Mouse (Mus musculus) megakaryocyte, adult 5-6 weeks (primary cell): ENCODE data around the gene Abcc2. TPM values are rescaled to one million over a fixed set of nuclear protein-coding genes. Genes with fewer than 3 reads are reported as not detected.

Experiments
- ATAC-seq: 2 replicates; pipeline ENCODE4 v1.8.0; 2016; ENCODE audit warnings: mild to moderate bottlenecking, inconsistent platforms; ENCODE audit not compliant: poor library complexity, severe bottlenecking
- total RNA-seq, 2 experiments: library from RNA; stranded (forward) in 1 of 2; stranded (reverse) in 1 of 2; fragments of 153-499, 151-499 nt in 1 of 2; fragments of 221-1000, 200-1000 nt in 1 of 2; gene quantifications; 2 replicates each; pipeline versions ENCODE4 v1.2.3 to v1.2.4; 2015 to 2017

The Abcc2 gene
- total RNA-seq, 2 experiments from 2014 or later = 2.8 to 3.3 TPM

GRCm38 (mm10) chr19:43777308-43777707 is 4.7 kb upstream of the Abcc2 start:
- no peak for ATAC-seq

- no peak for ATAC-seq
Measured at GRCm38 (mm10) chr19:43780391-43780790, 1.6 kb upstream of the Abcc2 start.

- peak; percentile 16; the same call in 1 of the 2 replicates for ATAC-seq
Measured at GRCm38 (mm10) chr19:43784761-43785160, 2.8 kb downstream of the Abcc2 start.

- ATAC-seq = peak; percentile 84
Measured at GRCm38 (mm10) chr19:43786249-43787026, 4.4 kb downstream of the Abcc2 start.

GRCm38 (mm10) chr19:43789817-43790216 is 7.8 kb downstream of the Abcc2 start:
- ATAC-seq = no peak

- ATAC-seq = no peak
Measured at GRCm38 (mm10) chr19:43792537-43792936, 10.5 kb downstream of the Abcc2 start.

GRCm38 (mm10) chr19:43793951-43794350 is 12.0 kb downstream of the Abcc2 start:
- no peak for ATAC-seq

GRCm38 (mm10) chr19:43795511-43795910 is 13.5 kb downstream of the Abcc2 start:
- ATAC-seq = no peak

- no peak; the same call in 1 of the 2 replicates for ATAC-seq
Measured at GRCm38 (mm10) chr19:43797216-43797615, 15.2 kb downstream of the Abcc2 start.

- ATAC-seq = peak; percentile 83
Measured at GRCm38 (mm10) chr19:43801427-43802051, 19.5 kb downstream of the Abcc2 start.

GRCm38 (mm10) chr19:43803866-43804265 is 21.9 kb downstream of the Abcc2 start:
- no peak for ATAC-seq

GRCm38 (mm10) chr19:43809331-43809730 is 27.3 kb downstream of the Abcc2 start:
- peak; percentile 69 for ATAC-seq

GRCm38 (mm10) chr19:43811419-43811818 is 29.4 kb downstream of the Abcc2 start:
- ATAC-seq = no peak

GRCm38 (mm10) chr19:43813315-43813714 is 31.3 kb downstream of the Abcc2 start:
- no peak for ATAC-seq

- peak; percentile 75 for ATAC-seq
Measured at GRCm38 (mm10) chr19:43815661-43816414, 33.8 kb downstream of the Abcc2 start.

- no peak for ATAC-seq
Measured at GRCm38 (mm10) chr19:43826855-43827254, 44.9 kb downstream of the Abcc2 start.

GRCm38 (mm10) chr19:43832425-43833069 is 50.6 kb downstream of the Abcc2 start:
- peak; percentile 88 for ATAC-seq

- peak; percentile 79 for ATAC-seq
Measured at GRCm38 (mm10) chr19:43843184-43843583, 61.2 kb downstream of the Abcc2 start.

- ATAC-seq = no peak
Measured at GRCm38 (mm10) chr19:43845331-43845908, 63.4 kb downstream of the Abcc2 start.

- ATAC-seq = no peak
Measured at GRCm38 (mm10) chr19:43847056-43847455, 65.1 kb downstream of the Abcc2 start.

- no peak for ATAC-seq
Measured at GRCm38 (mm10) chr19:43847966-43848365, 66.0 kb downstream of the Abcc2 start.
